Mouse (Mus musculus) ES-E14 (cell line): Measurements from ENCODE around the gene Pck2.

Source experiments
- CHD2 ChIP-seq: IDR thresholded peaks from 2 replicates; pipeline ENCODE4 v1.6.1; 2014; ENCODE audit warnings: mild to moderate bottlenecking, low read depth, low read length, inconsistent platforms
- HCFC1 ChIP-seq: IDR thresholded peaks from 2 replicates; pipeline ENCODE4 v1.6.1; 2012; ENCODE audit warnings: low read length, inconsistent platforms, borderline replicate concordance; ENCODE audit not compliant: insufficient read depth
- MAFK ChIP-seq: IDR thresholded peaks from 2 replicates; pipeline ENCODE4 v1.6.1; 2014; ENCODE audit warnings: mild to moderate bottlenecking, low read depth, low read length, inconsistent platforms; ENCODE audit not compliant: insufficient read depth
- ZC3H11A ChIP-seq: IDR thresholded peaks from 2 replicates; pipeline ENCODE4 v1.6.1; 2012; ENCODE audit warnings: low read depth, mild to moderate bottlenecking, inconsistent platforms, low read length, borderline replicate concordance
- ZNF384 ChIP-seq: IDR thresholded peaks from 2 replicates; pipeline ENCODE4 v1.6.1; 2012; ENCODE audit warnings: low read depth, low read length, inconsistent platforms

GRCm38 (mm10) chr14:55526674-55527073 lies 13.4 kb upstream of the Pck2 start:
- no peak for TF ChIP-seq HCFC1
- no peak for TF ChIP-seq MAFK
- TF ChIP-seq CHD2: no peak
- TF ChIP-seq ZC3H11A: no peak
- no peak for TF ChIP-seq ZNF384
